Mouse (Mus musculus): ENCODE data around the gene Tll1.
"Not testable (repeated sequence)": the region's sequence is repeated elsewhere in the genome, so short reads cannot be mapped to it uniquely, and the experiment has no call there.

The Tll1 gene

DNA sequence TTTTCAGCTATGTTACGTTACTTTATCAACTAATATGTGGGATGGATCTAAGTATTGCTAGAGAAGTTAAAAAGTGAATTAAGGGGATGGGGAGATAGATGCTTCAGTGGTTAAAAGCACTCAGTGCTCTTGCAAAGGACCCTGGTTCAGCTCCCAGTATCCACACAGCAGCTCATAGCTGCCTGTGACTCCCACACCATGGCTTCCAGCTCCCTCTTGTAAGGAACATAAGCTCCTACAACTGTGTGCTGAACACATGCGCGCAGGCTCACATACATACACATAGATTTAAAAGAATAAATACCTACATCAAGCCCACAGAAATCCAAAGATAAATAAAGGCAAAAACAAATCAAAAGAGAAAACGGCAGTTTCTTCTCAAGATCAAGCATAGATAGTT lies 148.5 kb downstream of the Tll1 start:
- DNase-seq (ENCODE audit: low read depth) = no peak

DNA sequence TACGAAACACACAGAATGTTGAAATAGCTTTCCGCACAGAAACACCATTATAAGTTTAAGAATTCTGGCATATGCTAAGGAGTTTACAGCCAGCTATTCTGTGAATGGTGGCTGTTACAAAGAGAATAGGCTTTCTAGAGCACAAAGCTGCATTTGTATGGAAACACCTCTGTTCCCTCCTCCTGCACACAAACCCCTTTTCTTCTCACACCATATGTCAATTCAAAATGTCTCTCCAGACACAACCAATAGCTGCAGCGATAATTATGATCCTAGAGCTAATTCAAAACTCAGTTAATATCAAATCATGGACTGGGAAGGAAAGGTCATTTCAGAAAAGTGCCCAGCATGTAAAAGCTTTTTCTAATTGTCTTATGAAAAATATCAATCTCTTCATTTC lies 157.5 kb downstream of the Tll1 start:
- DNase-seq (ENCODE audit: low read depth) = no peak

DNA sequence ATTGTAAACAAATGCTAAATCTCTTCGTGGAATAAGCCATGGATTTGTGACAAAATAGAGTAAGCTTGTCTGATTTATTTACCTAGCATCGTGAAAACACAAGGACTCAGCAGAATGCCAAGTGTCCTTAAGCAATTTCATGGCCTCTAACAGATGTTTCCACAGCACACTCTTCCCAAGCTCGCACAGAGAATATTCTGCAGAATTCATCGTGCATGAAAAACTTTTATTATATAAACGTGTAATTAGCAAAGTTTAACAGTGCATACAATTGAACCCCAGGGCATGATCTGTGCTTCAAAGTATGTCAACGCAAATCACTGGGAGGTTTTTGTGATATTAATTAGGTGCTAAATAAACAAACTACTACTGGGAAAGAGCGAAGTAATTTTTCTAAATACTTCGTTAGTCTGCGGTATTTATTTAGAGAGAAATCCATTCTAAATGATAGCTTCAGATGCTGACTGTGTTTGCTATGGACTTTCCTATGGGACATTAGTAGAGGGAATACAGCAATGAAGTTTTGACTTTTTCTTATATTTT lies 158.0 kb downstream of the Tll1 start:
- no peak for DNase-seq (ENCODE audit: low read depth)

DNA sequence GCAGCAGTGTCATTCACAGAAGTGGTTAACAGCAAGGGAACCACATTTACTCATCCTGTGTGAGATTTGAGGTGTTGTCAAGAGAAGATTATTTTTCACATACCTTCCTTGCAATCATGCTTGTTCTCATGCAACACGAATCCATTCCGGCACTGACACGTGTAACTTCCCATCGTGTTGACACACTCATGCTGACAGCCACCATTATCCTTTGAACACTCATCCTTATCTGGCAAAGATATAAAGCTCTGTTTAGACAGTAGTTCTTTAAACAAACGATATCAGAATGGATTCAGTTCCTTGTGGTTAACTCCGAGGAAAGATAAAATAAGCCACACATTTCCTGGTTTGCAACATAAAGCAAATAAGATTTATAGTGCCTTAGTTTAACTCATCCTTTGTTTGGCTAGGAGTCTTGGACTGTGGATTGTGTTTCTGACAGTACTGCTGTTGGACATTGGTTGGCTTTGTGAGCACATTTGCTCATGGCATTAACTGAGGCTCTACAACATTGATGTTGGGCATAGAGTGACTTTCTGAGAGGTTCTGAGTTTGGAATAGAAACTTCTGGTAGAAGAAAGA lies 164.7 kb downstream of the Tll1 start:
- DNase-seq (ENCODE audit: low read depth) = no peak

DNA sequence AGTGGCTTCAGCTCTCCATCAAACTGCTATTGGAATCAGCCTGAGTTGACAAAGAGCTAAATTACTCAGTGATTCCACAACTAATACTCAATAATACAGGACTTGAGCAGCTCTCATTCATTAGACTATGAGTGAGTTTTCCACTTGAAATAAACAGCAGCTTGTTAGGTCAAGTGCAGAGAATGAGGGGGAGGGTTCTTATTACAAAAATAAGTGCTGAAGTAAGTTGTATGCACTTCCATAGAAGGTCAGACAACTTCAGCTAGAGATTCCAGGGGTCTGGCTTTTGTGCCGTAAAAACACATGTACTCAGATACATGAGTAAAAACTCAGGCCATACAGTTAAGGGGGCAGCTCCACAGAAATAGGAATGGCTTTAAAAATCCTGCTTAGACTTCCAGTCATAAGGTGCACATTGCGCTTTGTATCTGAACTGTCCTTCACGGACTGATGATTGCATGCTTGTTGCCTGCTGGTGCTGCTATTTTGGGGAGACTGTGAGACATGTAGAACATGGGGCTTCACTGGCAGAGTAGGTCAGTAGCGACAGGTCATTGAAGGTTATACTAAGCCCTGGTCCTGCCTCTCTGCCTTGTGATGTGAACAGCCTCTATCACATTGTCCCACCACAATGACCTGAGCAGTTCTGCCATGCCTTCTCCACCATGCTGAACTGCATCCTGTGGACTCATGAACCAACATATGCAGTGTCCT lies 175.2 kb downstream of the Tll1 start:
- DNase-seq (ENCODE audit: low read depth) = no peak

DNA sequence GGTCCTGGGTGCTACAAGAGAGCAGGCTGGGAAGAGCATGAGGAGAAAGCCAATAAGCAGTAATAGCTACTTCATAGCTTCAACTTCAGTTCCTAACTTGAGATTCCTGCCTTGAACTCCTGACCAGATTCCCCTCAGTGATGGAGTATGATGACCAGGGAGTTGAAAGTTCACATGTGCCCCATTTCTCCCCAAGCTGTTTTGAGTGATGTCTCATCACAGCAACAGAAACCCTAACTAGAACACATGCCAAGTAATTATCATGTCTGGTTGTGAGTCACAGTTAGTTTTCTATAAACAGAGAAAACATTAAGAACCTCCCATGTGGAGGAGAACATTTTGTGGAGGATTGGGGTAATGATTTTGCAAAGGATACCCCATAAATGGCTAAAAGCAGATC lies 176.0 kb downstream of the Tll1 start:
- DNase-seq (ENCODE audit: low read depth) = no peak

DNA sequence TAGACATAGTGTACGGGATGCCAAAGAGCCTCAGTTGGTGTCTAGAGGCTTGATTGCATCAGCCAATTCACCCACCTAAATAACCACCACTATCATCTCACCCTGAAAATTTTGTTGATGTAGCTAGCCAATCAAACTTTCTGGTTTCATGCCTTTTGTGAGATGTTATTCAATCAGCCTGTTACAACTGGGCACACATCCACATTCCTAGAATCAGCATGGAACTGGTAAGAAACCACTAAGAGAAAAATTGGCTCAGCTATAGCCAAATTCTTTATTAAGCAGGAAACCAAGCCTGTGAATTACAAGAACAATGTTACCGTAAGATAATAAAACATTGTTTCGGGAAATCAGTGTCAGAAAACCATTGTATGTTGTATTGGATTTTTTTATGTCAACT lies 176.5 kb downstream of the Tll1 start:
- DNase-seq (ENCODE audit: low read depth) = peak; percentile 74

DNA sequence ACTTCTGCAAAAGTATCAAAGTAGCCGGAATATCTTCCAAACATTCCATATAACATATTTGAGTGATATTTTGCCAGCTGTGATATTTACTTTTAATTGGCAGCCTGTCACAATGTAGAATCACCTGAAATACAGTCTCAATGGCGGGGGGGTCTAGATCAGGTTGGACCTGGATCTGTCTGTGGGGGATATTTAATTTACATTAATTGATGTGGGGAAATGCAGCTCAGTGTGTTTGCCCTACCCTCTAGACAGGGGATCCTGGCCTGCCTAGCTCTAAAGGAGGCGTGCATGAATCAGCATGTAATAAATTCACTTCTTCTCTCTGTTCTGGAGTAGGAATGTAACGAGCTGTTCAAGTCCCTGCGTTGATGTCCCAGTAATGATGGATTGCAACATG lies 181.7 kb downstream of the Tll1 start:
- no peak for DNase-seq (ENCODE audit: low read depth)

DNA sequence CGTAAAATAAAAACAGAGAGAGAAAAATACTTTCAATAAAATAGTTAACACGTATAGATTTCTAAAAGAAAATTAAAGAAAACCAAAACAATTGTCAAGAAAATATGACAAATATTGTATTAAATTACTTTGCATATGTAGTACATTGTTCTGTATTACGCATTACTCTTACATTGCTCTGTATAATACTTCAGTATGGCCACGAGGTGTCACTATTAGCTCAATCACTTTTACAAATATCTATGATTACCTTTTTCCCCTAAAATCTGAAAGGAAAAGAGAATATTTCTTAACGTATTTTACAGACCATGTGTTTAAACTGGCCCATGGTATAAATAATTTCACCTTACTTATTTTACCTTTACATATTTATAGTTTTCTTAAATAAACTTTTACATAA lies 182.5 kb downstream of the Tll1 start:
- DNase-seq (ENCODE audit: low read depth) = no peak

DNA sequence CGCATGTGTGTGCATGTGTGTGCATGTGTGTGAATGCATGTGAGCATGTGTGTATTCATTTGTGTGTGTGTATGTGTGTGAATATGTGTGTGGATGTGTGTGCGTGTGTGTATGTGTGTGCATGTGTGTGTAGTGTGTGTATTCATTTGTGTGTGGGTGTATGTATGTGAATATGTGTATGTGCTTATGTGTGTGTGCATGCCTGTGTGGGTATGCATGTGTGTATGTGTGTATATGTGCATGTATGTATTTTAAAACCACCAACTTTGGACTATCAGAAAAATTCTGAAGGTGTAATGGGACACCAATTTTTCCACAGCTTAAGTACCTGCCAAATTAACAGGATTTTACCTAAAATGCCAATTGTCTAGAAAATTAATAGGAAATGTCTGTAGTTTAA lies 183.0 kb downstream of the Tll1 start:
- DNase-seq (ENCODE audit: low read depth) = no peak

DNA sequence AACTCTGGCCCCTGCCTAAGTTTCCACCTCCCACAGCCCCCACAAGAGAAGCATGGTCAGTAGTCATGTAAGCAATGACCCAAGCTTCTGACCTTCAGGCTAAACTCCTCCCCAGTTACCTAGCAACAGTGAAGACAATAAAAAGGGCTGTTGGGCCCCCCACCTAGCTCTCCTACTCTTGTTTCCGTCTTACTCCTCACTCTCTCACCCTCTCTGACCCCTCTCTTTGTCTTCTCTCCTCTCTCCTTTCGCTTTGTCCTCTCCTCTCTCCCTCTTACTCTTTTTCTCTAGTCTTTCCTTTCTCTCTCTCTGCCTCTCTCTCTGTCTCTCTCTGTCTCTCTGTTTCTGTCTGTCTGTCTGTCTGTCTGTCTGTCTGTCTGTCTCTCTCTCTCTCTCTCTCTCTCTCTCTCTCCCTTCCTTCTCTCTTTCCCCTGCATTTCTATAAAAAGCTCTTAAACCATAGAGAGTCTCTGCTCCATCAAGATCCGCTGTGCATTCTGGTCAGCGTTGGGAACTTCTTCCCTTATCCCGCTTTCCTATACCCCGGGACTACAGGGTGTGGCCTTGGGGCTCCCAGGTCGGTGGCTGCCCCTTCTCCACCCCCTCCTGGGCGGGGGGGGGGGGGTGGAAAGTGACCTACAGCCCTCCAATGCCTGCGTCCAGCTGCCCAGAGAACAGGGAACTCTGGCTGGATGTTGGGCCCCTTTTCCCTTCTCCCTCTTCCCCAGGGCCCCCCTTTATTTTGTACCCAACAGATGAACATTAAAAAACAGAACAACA lies 235.3 kb downstream of the Tll1 start:
- not testable (repeated sequence) for DNase-seq (ENCODE audit: low read depth)

All from fibroblast of lung, adult 2 months (primary cell).